Mouse (Mus musculus) lung, adult 2 months (tissue): ENCODE measurements around the gene Psmd14.

Experiments
- CTCF ChIP-seq: fragments of 200-500 bp; IDR thresholded peaks from 2 replicates; pipeline ENCODE4 v1.5.1; 2011; ENCODE audit warnings: mild to moderate bottlenecking, low read length, control low read depth; ENCODE audit not compliant: insufficient read depth
- POLR2A ChIP-seq: fragments of 200-500 bp; IDR thresholded peaks from 2 replicates; pipeline ENCODE4 v1.6.1; 2011; ENCODE audit warnings: low read depth, mild to moderate bottlenecking, control low read depth, low read length, borderline replicate concordance; ENCODE audit errors: extremely low read depth

GRCm38 (mm10) chr2:61732802-61733486 lies 21.4 kb downstream of the Psmd14 start:
- TF ChIP-seq POLR2A (no peak), CTCF (no peak)
